26 mouse cellular contexts compared by ENCODE assay signal in the genomic region with DNA sequence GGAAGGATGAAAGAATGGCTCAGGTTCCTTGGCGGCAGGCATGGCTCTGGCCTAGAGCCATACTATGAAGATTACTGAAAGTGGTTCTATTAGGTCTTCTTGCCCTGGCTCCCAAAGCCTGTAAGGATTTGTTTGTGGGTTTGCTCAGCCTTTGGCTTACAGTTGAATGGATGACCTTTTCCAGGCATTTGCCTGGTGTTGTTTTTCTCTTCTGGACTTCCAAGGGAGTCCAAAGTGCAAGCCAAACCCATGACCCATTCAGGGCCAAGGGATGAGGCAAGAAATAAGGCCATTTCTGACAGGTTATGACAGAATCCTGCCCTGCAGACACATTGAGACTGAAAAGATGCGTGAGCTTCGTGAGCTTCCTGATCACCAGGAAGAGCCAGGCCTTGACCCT. TPM values are rescaled to one million over a fixed set of nuclear protein-coding genes. Genes with fewer than 3 reads are reported as not detected.
DNase-seq lines count a peak whose midpoint lies in the region; TF ChIP-seq lines count a peak whose summit lies in the region.
"Had no signal": no experiment of that assay in that cellular context is flagged by ENCODE, and none has a peak within 500 bp of the region (broad histone marks: within the 10 kb centered on the region; RNA-seq: fewer than 3 reads in every experiment).

No protein-coding gene starts in this region.

- peak; percentile 42 for DNase-seq in adrenal gland, postnatal 10 days
- DNase-seq in adrenal gland, adult 18-20 months (ENCODE audit: low spot score in 2 of 2) = no peak
- peak; percentile 82 for DNase-seq in kidney, adult 2 months
- DNase-seq in kidney, postnatal 4 days = no peak
- peak; percentile 48 for DNase-seq in liver, adult 2 months (ENCODE audit: extremely low read depth, low read depth, low spot score)
- no peak for DNase-seq in liver
- peak; percentile 58 to 62 for DNase-seq in kidney, postnatal 36 days
- DNase-seq in retina, postnatal 1 day = no peak
- DNase-seq: adrenal gland, postnatal 25 days; B cell, adult 2 months; cerebellum, adult 2 months; cerebellum, postnatal 14 days; embryo, embryonic 11 days; gastrocnemius, postnatal 36 days; heart, adult 18-20 months; heart, postnatal 10 days; heart, postnatal 4 days had no signal

- no peaks in the 10 kb centered on the region for H3K27me3 ChIP-seq in kidney, adult 2 months (replicated peaks; ENCODE audit: control insufficient read depth, insufficient read depth, low read length)
- no peaks in the 10 kb centered on the region for H3K27me3 ChIP-seq in liver, adult 2 months (ENCODE audit: control insufficient read depth, insufficient read depth, low read length)
- H3K27me3 ChIP-seq: embryonic facial prominence, embryonic 15.5 days; forebrain, embryonic 15.5 days; hindbrain, embryonic 12.5 days; Patski had no signal

- no peak for TF ChIP-seq POLR2A in kidney, adult 2 months (IDR thresholded peaks at IDR 0.05; ENCODE audit: low read depth, low read length)
- no peak for TF ChIP-seq POLR2A in liver, adult 2 months (IDR thresholded peaks at IDR 0.05; ENCODE audit: extremely low read depth, insufficient read depth, low read length)

- no peak overlapping the region for H3K9ac ChIP-seq in liver, adult 2 months (ENCODE audit: low read depth, low read length)
- H3K9ac ChIP-seq: embryonic facial prominence, embryonic 15.5 days; forebrain, embryonic 15.5 days; hindbrain, embryonic 12.5 days had no signal

- H3K79me2 ChIP-seq in liver, adult 2 months (ENCODE audit: control insufficient read depth, insufficient read depth, low read length) = no peaks in the 10 kb centered on the region

- H3K4me1 ChIP-seq in kidney, adult 2 months (ENCODE audit: control insufficient read depth, insufficient read depth, low read length) = peaks cover 9% of the 10 kb centered on the region; the same call in 1 of the 2 replicates
- peaks cover 2% of the 10 kb centered on the region; the same call in 1 of the 2 replicates for H3K4me1 ChIP-seq in liver, adult 2 months (ENCODE audit: control insufficient read depth, insufficient read depth, low read length)
- H3K4me1 ChIP-seq: embryonic facial prominence, embryonic 15.5 days; forebrain, embryonic 15.5 days; heart, embryonic 10.5 days; hindbrain, embryonic 12.5 days had no signal

- no peak overlapping the region for H3K4me3 ChIP-seq in kidney, adult 2 months (ENCODE audit: insufficient read depth, low read depth, low read length)
- H3K4me3 ChIP-seq in liver, adult 2 months (ENCODE audit: insufficient read depth, low read depth, low read length) = no peak overlapping the region
- H3K4me3 ChIP-seq: embryonic facial prominence, embryonic 15.5 days; erythroblast, embryonic 14.5 days; forebrain, embryonic 15.5 days; heart, embryonic 10.5 days; hindbrain, embryonic 12.5 days had no signal

- no peaks in the 10 kb centered on the region for H3K36me3 ChIP-seq in kidney, adult 2 months (ENCODE audit: control insufficient read depth, insufficient read depth, low read length)
- no peaks in the 10 kb centered on the region for H3K36me3 ChIP-seq in liver, adult 2 months (ENCODE audit: control insufficient read depth, insufficient read depth, low read length)
- H3K36me3 ChIP-seq: embryonic facial prominence, embryonic 15.5 days; forebrain, embryonic 15.5 days; G1E; heart, embryonic 10.5 days; hindbrain, embryonic 12.5 days had no signal

- WGBS in kidney, adult 2 months = 59% methylated on average over 3 of the region's 3 CpGs
- WGBS in liver, adult 2 months = 90% methylated on average over 3 of the region's 3 CpGs

- H3K27ac ChIP-seq in kidney, adult 2 months (ENCODE audit: insufficient read depth, low read depth, low read length) = peak overlapping the region; percentile 35; the same call in 1 of the 2 replicates
- H3K27ac ChIP-seq in liver, adult 2 months (replicated peaks; ENCODE audit: insufficient read depth, low read depth, low read length) = no peak overlapping the region
- H3K27ac ChIP-seq: embryonic facial prominence, embryonic 15.5 days; forebrain, embryonic 15.5 days; heart, embryonic 10.5 days; hindbrain, embryonic 12.5 days had no signal

- no peak for TF ChIP-seq CTCF in kidney, adult 2 months (conservative IDR thresholded peaks at IDR 0.05; ENCODE audit: insufficient read depth, insufficient read length, low read depth, low read length)
- TF ChIP-seq CTCF in liver, adult 2 months (IDR thresholded peaks at IDR 0.05; ENCODE audit: low read depth, low read length) = no peak

RNA-seq across cellular contexts. Expression of a gene that starts 37.9 kb away (rescaled TPM):
- 10 to 100 TPM; 24.6 to 28.2 TPM for total RNA-seq in adrenal gland, postnatal 10 days (2021)
- 10 to 100 TPM; 16.2 to 21.8 TPM for total RNA-seq in adrenal gland, adult 18-20 months (2021)
- 6.7 and 6.9 TPM in 2 replicates for polyA plus RNA-seq in kidney, adult 2 months (2012; rRNA removed)
- total RNA-seq in liver, adult 2 months (2014; rRNA removed) = 2.7 and 3.6 TPM in 2 replicates
- 1.4 and 1.7 TPM in 2 replicates for polyA plus RNA-seq in liver, adult 2 months (2012; rRNA removed)
- polyA plus RNA-seq: activated CD4-positive, CD25-positive, alpha-beta regulatory T cell, adult 4 months; CD4-positive, CD25-positive, alpha-beta regulatory T cell, adult 4 months; erythroblast, embryonic 14.5 days; G1E had no signal

Comparison
In these comparisons a context has a peak if more than half of its experiments do, and no peak if none do; other contexts are left out.
1. DNase-seq: peak in adrenal gland, postnatal 10 days (single experiment), kidney, adult 2 months (single experiment), liver, adult 2 months (single experiment) and kidney, postnatal 36 days (2 of 2); none in adrenal gland, adult 18-20 months (0 of 2), kidney, postnatal 4 days (0 of 2), liver (single experiment) and retina, postnatal 1 day (single experiment).